Mouse (Mus musculus) heart, postnatal 4 days (tissue): ENCODE measurements around the gene Mrpl55. TPM values are rescaled to one million over a fixed set of nuclear protein-coding genes. Genes with fewer than 3 reads are reported as not detected.

Source experiments
- DNase-seq: peaks from one replicate; pipeline ENCODE4 v3.0.0; 2021
- total RNA-seq, 2 experiments: library from RNA; stranded (reverse); gene quantifications; 2 replicates each; pipeline ENCODE4 v1.2.3; 2021

Mrpl55 gene
- 10 to 100 TPM; 74.1 to 75.1 TPM for total RNA-seq

DNA sequence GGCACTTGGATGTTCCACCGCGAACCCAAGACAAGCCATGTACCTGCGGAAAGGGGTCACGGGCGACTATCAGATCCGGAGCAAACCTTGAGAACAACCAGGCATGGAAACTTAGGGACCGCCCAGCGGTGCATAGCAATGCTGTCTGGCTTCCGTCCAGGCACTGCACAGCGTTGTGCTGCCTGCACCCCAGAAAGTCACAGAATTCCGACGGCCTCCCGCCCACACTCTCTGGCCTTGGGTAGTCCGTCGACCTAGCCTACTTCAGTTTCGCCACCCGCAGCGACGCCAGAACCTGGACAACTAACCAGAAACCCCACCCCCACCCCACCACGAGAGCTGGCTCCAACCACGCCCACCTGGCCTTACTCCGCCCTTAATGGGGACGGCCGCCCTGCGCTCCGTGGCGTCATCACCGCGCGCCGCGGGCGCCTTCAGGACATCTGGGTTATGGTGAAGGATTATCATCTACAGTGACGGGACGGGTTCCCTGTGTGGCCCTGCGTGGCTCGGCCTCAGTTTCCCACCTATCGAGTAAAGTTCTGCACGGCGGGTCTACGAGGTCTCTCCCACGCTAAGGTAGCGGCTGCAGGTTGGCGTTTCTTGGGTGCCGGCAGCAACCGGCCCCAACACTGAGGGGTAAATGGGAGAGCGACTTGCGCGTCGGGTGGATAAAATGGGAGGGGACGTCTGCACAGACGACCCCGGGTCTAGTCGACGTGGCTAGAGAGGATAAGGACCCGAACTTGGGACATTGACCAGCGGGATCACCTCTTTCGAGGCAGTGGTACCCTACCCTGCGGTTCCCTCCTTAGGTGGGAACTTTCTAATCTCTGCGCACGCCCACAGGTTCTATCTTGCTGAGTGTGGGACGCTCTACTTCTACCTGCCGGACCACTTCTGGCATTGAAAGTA is at the start of gene Mrpl55:
Gene Mrpl55 (plus strand): TSS at position 406 of the 915 bp plus-strand sequence.
- peak; percentile 96 for DNase-seq

GRCm38 (mm10) chr11:59154220-59154619 is 48.1 kb upstream of the Mrpl55 start:
- no peak for DNase-seq

- no peak for DNase-seq
Measured at GRCm38 (mm10) chr11:59155900-59156299, 46.4 kb upstream of the Mrpl55 start.

DNA sequence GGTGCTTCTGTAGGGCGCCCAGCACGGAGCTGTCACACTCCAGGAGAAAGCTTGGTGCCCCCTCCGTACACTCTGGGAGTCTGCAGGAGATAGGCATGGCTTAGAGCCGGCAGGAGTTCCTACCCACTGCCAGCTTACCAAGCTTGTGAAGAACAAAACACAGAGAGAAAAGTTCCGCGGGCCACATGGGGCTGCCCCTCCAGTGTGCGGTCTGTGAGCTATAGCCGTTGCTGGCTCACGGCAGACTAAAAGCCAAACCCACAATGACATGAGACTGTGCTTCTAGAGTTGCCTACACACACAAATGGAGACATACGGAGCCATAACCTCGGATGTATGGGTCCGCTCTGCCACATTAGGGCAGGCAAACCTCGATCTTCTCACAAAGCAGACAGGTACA is 43.2 kb upstream of the Mrpl55 start:
- DNase-seq: no peak

- DNase-seq: no peak
Measured at GRCm38 (mm10) chr11:59159558-59159957, 42.7 kb upstream of the Mrpl55 start.

GRCm38 (mm10) chr11:59161398-59161797 is 40.9 kb upstream of the Mrpl55 start:
- peak; percentile 70 for DNase-seq

GRCm38 (mm10) chr11:59162443-59163254 is 39.6 kb upstream of the Mrpl55 start:
- peak; percentile 38 for DNase-seq

GRCm38 (mm10) chr11:59163255-59164236 is 38.7 kb upstream of the Mrpl55 start, which contains the start of gene Iba57:
TSS of gene Iba57 (minus strand) at chr11:59163739.
- peak; percentile 97 for DNase-seq

- DNase-seq: no peak
Measured at GRCm38 (mm10) chr11:59164384-59164783, 37.9 kb upstream of the Mrpl55 start.

GRCm38 (mm10) chr11:59165616-59166241 is 36.6 kb upstream of the Mrpl55 start:
- no peak for DNase-seq

GRCm38 (mm10) chr11:59169807-59170206 is 32.5 kb upstream of the Mrpl55 start:
- DNase-seq: no peak

GRCm38 (mm10) chr11:59170549-59170948 is 31.7 kb upstream of the Mrpl55 start:
- no peak for DNase-seq

GRCm38 (mm10) chr11:59174189-59174838 is 28.0 kb upstream of the Mrpl55 start:
- no peak for DNase-seq

DNA sequence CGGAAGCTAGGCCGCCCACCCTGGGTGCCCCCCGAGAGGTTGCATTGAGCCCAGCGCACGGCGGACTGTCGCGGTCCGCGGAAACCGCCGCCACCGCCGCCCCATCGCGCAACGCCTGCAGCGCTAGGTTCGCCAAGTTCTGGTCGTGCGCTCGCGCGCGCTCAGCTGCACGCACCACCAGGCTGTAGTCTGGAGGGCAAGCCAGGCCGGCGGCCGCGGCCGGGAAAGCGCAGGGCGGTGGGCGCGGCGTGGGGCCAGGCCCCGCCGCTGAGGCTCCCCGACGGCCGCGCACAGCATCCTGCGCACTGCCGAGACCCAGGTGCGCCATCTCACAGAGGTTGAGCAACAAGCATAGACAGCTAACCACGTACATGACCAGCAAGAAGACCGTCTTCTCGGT is 25.8 kb upstream of the Mrpl55 start:
- peak; percentile 38 for DNase-seq

DNA sequence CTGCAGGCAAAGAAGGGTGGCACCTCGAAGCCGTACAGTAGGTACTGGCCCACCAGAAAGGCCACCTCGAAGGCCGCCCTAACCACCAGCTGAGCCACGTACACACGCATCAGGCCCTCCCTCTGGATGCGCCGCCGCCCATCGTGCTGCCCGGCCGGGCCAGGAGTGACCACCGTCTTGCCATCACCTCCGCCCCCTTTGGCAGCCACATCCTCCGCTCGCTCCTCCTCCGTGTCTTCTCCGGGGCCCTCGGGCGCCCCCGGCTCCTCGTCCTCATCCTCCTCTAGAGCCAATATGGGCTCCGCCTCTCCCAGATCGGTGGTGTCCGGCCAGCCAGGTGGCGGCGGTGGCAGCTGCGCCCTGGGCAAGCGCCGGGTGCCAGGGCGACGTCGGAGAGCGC is 25.4 kb upstream of the Mrpl55 start:
- DNase-seq: no peak

GRCm38 (mm10) chr11:59182864-59183331 is 19.4 kb upstream of the Mrpl55 start, which contains the start of gene Gjc2:
TSS of gene Gjc2 (minus strand) at chr11:59183213.
- DNase-seq: peak; percentile 72

DNA sequence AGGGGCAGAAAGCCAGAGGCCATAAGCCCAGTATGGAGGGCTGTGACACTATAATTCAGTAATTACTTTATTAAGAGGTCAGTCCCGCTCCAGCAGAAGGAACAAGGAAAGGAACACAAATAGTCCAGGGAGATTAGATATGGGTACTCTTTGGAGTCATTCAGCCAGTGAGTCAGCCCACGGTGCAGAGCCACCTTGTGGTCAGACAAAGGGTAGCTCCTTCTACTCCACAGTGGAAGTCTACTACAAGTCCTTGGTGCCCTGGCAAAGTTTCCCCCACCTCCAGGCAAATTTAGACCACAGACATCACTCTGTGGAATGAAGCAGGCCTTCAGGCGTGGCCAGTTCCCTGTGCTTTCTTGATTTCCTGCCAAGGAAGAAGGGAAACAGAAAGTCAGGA is 18.5 kb upstream of the Mrpl55 start:
- peak; percentile 79 for DNase-seq

DNA sequence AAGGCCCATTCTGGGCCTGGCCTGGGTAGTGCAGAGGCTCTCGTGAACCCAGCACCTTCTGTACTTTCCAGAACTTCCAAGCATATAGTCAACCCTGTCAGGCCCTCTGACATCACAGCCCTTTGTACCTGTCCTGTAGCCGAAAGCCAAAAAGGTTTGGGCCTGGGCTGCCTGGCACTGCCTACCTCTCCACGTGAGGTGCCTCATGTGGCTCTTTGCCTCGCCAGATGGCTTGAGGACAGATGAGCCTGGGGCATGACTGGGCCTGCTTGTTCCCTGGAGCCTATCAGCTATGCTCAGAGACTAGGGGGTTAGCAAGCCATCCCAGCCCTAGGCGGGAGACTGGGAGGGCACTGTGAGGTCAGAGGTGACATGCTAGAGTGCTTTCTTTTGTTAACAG is 16.8 kb upstream of the Mrpl55 start:
- no peak for DNase-seq

DNA sequence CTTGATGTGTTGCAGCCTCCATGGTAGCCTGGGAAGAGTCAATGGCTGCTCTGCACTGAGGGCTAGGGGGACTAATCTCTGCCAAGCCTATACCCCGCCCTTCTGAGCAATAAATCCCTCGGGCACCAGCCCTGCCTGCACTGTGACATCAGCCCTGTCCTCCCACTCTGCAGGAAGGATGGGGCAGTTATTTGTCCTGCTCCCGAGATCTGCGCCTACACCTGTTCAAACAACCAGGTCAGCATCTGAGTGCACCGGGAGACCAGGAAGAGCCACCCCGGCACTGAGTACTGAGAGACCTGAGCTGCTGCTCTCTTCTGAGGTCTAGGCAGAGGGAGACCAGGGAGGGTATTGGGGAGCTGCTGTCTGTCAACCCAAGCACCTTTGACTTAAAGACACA is 14.6 kb upstream of the Mrpl55 start:
- DNase-seq: no peak

DNA sequence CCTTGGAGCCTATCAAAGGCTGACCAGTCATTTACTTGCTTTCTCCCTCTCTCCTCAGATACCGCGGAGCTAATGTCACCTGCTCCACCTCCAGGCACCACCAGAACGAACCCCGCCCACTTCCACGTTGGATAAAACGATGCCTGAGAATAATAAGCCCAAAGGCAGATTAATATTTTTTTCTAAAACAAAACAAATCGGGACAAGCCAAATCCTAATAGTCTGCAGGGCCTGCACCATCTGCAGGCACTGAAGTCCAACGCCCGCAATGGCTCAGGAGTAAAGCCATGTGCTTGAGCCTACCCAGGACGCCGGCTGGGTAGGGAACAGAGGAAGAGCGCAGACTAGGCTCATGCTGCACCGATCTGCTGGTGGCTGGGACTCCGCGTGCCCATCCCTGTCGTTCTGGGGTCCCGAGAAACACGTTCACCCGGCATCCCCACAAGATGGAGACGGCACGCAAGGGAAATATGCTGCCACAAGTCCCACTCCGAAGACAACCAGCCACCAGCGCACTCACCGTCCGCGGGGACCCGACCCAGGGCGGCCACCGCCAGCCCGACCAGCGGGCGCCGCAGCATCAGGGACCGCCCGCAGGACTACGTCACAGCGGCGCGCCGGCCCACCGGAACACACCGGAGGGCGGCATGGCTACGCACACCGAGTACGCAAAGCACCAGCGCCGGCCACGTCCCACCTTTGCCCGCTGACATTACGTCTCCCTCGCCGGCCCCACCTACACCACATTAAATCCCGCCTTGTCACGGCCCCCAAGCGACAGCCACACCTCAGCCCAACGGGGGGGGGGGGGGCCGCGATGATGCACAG is 10.8 kb upstream of the Mrpl55 start:
- peak; percentile 91 for DNase-seq
